Mouse (Mus musculus) brown adipose tissue, adult 24 weeks (tissue): ENCODE measurements around the gene Adcyap1r1. TPM values are rescaled to one million over a fixed set of nuclear protein-coding genes. Genes with fewer than 3 reads are reported as not detected.

ENCODE experiments used
- H3K27ac ChIP-seq: fragments of 200-500 bp; replicated peaks from 2 replicates; pipeline ENCODE4 v1.5.1; 2012; ENCODE audit warnings: low read depth, mild to moderate bottlenecking, low read length
- H3K4me1 ChIP-seq: fragments of 200-500 bp; 2 replicates; pipeline ENCODE4 v1.6.1; 2012; ENCODE audit warnings: low read length, mixed read lengths; ENCODE audit not compliant: control insufficient read depth, insufficient read depth, insufficient read length
- H3K4me3 ChIP-seq: fragments of 200-500 bp; 2 replicates; pipeline ENCODE4 v1.5.1; 2012; ENCODE audit warnings: low read depth, mild to moderate bottlenecking, low read length, moderate library complexity; ENCODE audit not compliant: insufficient read depth
- polyA plus RNA-seq: library from polyadenylated mRNA; stranded (reverse); fragments of >200 nt; gene quantifications from 2 replicates; pipeline ENCODE4 v1.2.4, GENCODE M21; 2012; ENCODE audit not compliant: missing spikeins, insufficient read depth, insufficient read length

Adcyap1r1 gene
- polyA plus RNA-seq, 1 experiment, result 1.5 TPM

GRCm38 (mm10) chr6:55461678-55462077 lies 9.9 kb downstream of the Adcyap1r1 start:
- Histone ChIP-seq H3K4me1 (no peaks in the 10 kb centered on the region), H3K27ac (no peak overlapping the region)

GRCm38 (mm10) chr6:55462394-55462793 lies 10.6 kb downstream of the Adcyap1r1 start:
- no peak overlapping the region for H3K4me3 ChIP-seq
- H3K4me1 ChIP-seq, result no peaks in the 10 kb centered on the region
- H3K27ac ChIP-seq, result no peak overlapping the region

More at GRCm38 (mm10) chr6:55461678-55462077, 9.9 kb downstream of the Adcyap1r1 start:
- no peak overlapping the region for H3K4me3 ChIP-seq

DNA sequence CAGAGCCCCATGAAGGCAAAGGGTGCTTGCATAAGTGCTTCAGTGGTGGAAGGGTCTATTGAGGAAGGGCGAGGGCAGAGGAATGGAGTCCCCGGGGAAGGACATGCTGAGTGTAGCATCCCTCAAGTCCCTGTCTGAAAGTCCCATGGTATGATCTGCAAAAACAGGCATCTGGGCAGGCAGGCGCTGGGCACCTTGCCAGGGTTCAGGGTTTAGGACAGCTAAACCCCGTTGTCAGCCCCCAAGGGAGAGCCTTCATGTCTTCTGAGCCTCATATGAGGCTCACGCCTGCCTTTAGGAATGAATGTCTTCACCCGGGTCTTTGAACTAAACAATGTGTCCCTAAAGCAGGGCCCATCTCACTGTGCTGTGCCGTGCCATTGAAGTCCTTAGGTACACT lies 12.2 kb downstream of the Adcyap1r1 start:
- H3K4me3 ChIP-seq, result no peak overlapping the region
- no peaks in the 10 kb centered on the region for H3K4me1 ChIP-seq
- H3K27ac ChIP-seq, result no peak overlapping the region

DNA sequence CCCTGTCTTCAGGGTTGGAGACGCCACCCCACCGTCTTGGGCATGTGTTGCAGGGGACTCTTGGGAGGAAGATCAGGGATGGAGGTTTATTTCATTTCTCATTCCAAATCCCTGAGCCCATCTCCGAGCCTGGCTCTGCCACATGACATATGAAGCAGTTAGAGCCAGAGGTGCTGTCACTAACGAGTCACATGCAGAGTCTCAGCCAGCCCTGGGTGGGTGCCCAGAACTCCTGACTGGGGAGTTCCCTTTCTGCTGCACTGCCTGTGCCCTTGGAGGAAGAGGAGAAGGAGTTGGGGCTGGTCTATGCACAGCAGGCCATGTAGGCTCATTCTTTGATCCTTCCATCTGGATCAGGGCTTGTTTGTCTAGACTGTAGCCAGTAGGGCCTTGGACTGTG lies 13.5 kb downstream of the Adcyap1r1 start:
- no peak overlapping the region for H3K4me3 ChIP-seq
- no peaks in the 10 kb centered on the region for H3K4me1 ChIP-seq
- no peak overlapping the region for H3K27ac ChIP-seq

DNA sequence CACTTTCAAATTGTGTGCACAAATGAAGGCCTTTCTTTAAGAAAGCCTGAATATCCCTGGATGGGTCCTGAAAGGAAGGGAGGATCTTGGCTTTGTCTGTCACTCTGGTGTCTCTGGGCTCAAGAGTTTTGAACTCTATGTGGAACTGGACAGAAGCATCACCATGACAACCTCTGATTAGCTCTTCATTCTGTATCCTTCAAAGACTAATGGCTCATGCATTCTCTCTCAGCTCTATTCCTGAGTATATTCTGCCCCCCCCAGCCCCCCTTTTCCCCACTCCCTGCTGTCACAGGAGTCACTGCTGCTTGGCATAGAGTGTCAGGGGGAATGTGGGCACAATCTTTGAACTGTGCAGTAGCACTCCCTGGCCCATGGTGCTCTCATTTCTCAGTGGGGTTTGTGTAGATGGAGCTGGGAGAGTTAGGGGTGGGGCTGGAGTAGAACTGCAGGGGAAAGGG lies 14.6 kb downstream of the Adcyap1r1 start:
- Histone ChIP-seq H3K27ac (no peak overlapping the region), H3K4me1 (no peaks in the 10 kb centered on the region), H3K4me3 (no peak overlapping the region)

DNA sequence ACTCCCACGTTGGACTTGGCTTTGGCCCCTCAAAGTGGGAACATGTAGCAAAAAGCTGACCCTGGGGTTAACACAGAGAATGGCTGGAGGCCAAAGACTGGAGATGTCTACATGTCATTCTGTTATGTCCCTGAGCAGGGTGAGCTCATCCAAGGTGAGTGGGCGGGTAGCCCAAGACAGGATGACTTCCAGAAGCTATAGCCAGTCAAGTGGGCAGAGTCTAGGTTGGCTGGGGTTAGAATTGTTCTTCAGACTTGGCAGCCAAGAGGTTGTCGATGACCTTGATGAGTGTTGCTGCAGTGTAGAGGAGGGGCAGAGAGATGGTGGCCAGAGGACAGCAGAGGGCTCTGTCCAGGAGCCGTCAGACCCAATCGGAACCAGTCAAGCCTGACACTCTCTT lies 18.9 kb downstream of the Adcyap1r1 start:
- H3K27ac ChIP-seq, result no peak overlapping the region
- no peaks in the 10 kb centered on the region for H3K4me1 ChIP-seq
- H3K4me3 ChIP-seq, result no peak overlapping the region

- Histone ChIP-seq H3K27ac (no peak overlapping the region), H3K4me1 (no peaks in the 10 kb centered on the region), H3K4me3 (no peak overlapping the region)
Measured at GRCm38 (mm10) chr6:55472381-55472780, 20.6 kb downstream of the Adcyap1r1 start.

DNA sequence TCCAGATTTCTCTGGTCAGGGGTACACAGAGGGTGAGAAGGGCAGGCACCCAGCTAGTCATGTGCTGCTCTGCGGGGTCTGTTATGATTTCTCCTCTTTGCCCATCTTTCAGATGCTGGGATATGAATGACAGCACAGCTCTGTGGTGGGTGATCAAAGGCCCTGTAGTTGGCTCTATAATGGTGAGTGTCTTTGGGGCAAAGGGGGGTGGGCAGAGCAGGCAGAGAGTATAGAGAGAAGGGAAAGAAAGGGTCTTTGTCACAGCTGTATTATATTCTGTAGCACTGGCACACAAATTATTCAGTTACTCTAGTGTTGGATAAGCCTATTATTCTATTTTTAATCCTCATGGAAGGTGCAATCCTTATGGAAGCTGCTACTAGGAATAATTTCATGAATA lies 29.2 kb downstream of the Adcyap1r1 start:
- H3K27ac ChIP-seq, result no peak overlapping the region
- no peak overlapping the region for H3K4me3 ChIP-seq
- H3K4me1 ChIP-seq, result 0 out of 2 replicates have a peak, but pooled peaks cover 5% of the 10 kb centered on the region

- H3K27ac ChIP-seq, result no peak overlapping the region
- 0 out of 2 replicates have a peak, but pooled peaks cover 5% of the 10 kb centered on the region for H3K4me1 ChIP-seq
- no peak overlapping the region for H3K4me3 ChIP-seq
Measured at GRCm38 (mm10) chr6:55482471-55482870, 30.7 kb downstream of the Adcyap1r1 start.

DNA sequence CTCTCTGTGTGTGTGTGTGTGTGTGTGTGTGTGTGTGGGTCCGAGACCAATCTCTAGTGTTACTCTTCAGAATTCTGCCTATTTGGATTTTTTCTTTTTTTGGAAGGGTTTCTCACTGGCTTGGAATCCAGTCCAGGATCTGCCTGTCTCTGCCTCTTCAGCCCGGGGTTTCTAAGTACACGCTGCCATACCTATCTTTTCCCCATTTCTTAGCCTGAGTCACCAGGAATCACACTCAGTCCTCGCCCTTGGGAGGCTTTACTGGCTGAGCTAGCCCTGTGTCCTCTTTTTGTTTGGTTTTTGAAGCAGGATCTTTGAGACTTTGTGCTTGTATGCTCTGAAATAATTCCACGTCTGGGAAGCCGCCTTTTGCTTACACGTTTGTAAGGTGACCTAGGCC lies 31.6 kb downstream of the Adcyap1r1 start:
- H3K4me3 ChIP-seq, result no peak overlapping the region
- no peak overlapping the region for H3K27ac ChIP-seq

DNA sequence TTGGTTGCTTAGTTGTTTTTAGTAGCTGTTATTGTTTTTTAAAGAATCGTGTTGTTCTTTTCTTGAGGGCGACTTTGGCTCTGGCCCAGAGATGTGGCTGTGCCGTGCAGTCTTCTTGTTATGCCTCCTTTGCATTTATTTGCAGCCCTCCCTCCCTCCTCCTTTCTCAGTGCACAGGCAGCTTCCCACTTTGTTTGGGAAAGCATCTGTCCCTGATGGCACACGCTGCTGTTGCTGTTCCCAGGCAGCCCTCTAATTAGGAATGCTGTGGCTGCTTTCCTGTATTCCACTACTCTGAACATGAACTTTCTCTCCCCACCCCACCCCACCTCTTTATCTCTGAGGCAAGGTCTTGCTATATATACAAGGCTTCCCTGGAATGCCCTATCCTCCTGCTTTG lies 32.4 kb downstream of the Adcyap1r1 start:
- H3K4me3 ChIP-seq, result no peak overlapping the region
- H3K27ac ChIP-seq, result no peak overlapping the region
- 0 out of 2 replicates have a peak, but pooled peaks cover 5% of the 10 kb centered on the region for H3K4me1 ChIP-seq

More for the DNA sequence above, 31.6 kb downstream of the Adcyap1r1 start:
- 0 out of 2 replicates have a peak, but pooled peaks cover 5% of the 10 kb centered on the region for H3K4me1 ChIP-seq

DNA sequence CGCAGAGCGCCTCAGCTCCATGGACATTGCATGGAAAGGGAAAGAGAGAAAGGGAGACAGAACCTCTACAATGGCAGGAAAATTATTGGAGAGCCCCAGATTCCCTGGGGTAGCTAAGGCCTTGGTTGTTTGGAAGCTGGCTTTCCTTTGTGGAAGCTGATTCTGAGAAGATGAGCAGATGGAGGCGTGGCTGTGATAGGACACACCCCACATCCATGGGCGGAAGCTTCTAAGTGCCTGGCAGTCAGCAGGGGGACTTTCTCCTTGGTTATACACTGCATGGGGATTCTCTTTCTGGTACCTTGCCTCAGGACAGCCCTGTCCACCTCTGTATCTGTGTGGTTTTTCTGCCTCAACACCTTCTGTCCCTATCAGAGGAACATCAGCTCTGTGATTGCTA lies 33.4 kb downstream of the Adcyap1r1 start:
- H3K4me1 ChIP-seq, result 0 out of 2 replicates have a peak, but pooled peaks cover 5% of the 10 kb centered on the region
- H3K4me3 ChIP-seq, result no peak overlapping the region

DNA sequence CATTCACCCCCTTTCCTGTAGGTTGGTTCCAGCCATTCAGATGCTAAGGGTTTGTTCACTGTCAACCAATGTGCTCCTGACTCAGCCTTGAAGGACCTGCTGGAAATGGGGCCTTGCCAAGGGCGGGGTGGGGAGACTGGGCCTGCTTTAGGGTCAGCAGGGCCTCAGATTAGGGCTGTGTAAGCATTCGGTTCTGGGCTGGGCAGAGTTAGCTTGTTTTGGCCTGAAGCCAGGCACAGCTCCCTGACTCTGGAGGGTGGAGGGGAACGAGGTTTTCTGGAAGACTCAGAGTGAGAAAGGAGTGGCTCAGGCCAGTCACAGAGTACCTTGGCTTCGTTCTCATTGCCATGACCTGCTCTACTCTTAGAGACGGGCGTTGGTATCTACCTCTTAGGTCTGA lies 35.9 kb downstream of the Adcyap1r1 start:
- H3K27ac ChIP-seq, result no peak overlapping the region
- peaks cover 5% of the 10 kb centered on the region; the same call in 1 of the 2 replicates for H3K4me1 ChIP-seq
- no peak overlapping the region for H3K4me3 ChIP-seq

More for the DNA sequence above, 33.4 kb downstream of the Adcyap1r1 start:
- H3K27ac ChIP-seq, result no peak overlapping the region

GRCm38 (mm10) chr6:55496201-55496600 lies 44.4 kb downstream of the Adcyap1r1 start:
- Histone ChIP-seq H3K4me1 (no peaks in the 10 kb centered on the region; the same call in 1 of the 2 replicates), H3K27ac (no peak overlapping the region), H3K4me3 (no peak overlapping the region)

- H3K4me3 ChIP-seq, result no peak overlapping the region
Measured at GRCm38 (mm10) chr6:55498753-55499152, 47.0 kb downstream of the Adcyap1r1 start.

DNA sequence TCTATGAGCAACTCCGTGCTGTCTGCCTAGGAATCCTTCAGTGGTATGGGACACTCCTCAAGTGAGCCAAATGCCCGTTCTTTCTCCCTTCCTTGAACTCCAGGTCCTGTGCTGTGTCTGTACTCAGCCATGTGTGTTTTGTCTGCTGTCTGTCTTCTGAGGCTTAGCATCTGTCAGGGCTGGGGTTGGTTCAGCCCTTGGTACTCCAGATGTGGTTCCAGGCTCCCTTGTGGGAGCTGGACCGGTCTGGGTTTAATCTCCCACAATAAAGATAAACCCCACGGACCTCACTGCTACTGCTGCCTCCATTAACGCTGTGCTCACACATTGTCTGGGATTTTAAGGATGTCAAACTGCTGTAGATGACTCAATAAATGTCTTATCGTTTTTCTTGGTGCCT lies 49.3 kb downstream of the Adcyap1r1 start:
- H3K4me3 ChIP-seq, result no peak overlapping the region
- no peaks in the 10 kb centered on the region; the same call in 1 of the 2 replicates for H3K4me1 ChIP-seq
- H3K27ac ChIP-seq, result no peak overlapping the region

More at GRCm38 (mm10) chr6:55498753-55499152, 47.0 kb downstream of the Adcyap1r1 start:
- H3K27ac ChIP-seq, result no peak overlapping the region
- H3K4me1 ChIP-seq, result no peaks in the 10 kb centered on the region; the same call in 1 of the 2 replicates
